ENCODE assay signal across 31 mouse cellular contexts in the genomic region with DNA sequence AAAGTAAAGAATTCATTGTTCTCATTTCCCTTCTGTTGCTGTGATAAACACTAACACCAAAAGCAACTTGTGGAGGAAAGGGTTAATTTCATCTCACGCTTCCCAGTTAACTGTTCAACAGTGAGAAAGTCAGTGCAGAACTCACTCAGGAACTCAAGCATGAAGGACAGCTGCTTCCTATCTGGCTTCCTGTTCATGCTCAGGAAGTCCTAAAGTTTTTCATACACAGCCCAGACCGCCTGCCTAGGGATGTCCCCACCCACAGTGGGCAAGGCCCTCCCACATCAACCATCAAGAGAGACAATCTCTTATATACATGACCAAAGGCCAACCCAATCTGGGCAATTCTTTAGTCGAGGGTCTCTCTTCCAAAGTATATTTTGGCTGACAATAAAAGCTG. TPM values are rescaled to one million over a fixed set of nuclear protein-coding genes. Genes with fewer than 3 reads are reported as not detected.
A peak's percentile ranks its signal among the peaks of the same experiment; 100 is the strongest.
DNase-seq lines count a peak whose midpoint lies in the region; ATAC-seq lines count a peak whose summit lies in the region.
"Had no signal": no experiment of that assay in that cellular context is flagged by ENCODE, and none has a peak within 500 bp of the region (broad histone marks: within the 10 kb centered on the region; RNA-seq: fewer than 3 reads in every experiment).

No protein-coding gene starts in this region.

- no peaks in the 10 kb centered on the region for H3K27me3 ChIP-seq in lung, embryonic 16.5 days (ENCODE audit: control insufficient read depth, insufficient read depth, low read depth, low read length)
- no peaks in the 10 kb centered on the region for H3K27me3 ChIP-seq in splenic B cell, adult 2 months (ENCODE audit: control insufficient read depth, insufficient read depth, low read length, poor library complexity, severe bottlenecking)
- H3K27me3 ChIP-seq in forebrain, embryonic 12.5 days, result 0 out of 2 replicates have a peak, but pooled peaks cover 1% of the 10 kb centered on the region
- H3K27me3 ChIP-seq: embryonic facial prominence, embryonic 12.5 days; forebrain, embryonic 15.5 days; hindbrain, embryonic 13.5 days; neural tube, embryonic 15.5 days had no signal

- H3K4me3 ChIP-seq in lung, embryonic 16.5 days (ENCODE audit: low read length), result no peak overlapping the region
- no peak overlapping the region for H3K4me3 ChIP-seq in forebrain, embryonic 12.5 days (replicated peaks)
- H3K4me3 ChIP-seq: embryonic facial prominence, embryonic 12.5 days; forebrain, embryonic 15.5 days; heart, embryonic 10.5 days; hindbrain, embryonic 13.5 days; layer of hippocampus, adult 2 months; liver, embryonic 13.5 days; lung, embryonic 15.5 days; neural tube, embryonic 15.5 days had no signal

- no peak overlapping the region for H3K27ac ChIP-seq in lung, embryonic 16.5 days (ENCODE audit: low read length)
- H3K27ac ChIP-seq in forebrain, embryonic 12.5 days, result no peak overlapping the region
- H3K27ac ChIP-seq: embryonic facial prominence, embryonic 12.5 days; forebrain, embryonic 15.5 days; heart, embryonic 10.5 days; hindbrain, embryonic 13.5 days; layer of hippocampus, adult 2 months; liver, embryonic 13.5 days; lung, embryonic 15.5 days; neural tube, embryonic 15.5 days had no signal

- 0 out of 2 replicates have a peak, but pooled peaks cover 2% of the 10 kb centered on the region for H3K4me1 ChIP-seq in lung, embryonic 16.5 days (replicated peaks; ENCODE audit: control insufficient read depth, insufficient read depth, low read length)
- H3K4me1 ChIP-seq in forebrain, embryonic 12.5 days, result no peaks in the 10 kb centered on the region
- H3K4me1 ChIP-seq: embryonic facial prominence, embryonic 12.5 days; forebrain, embryonic 15.5 days; heart, embryonic 10.5 days; hindbrain, embryonic 13.5 days; lung, embryonic 15.5 days; neural tube, embryonic 15.5 days had no signal

- DNase-seq in heart, adult 11 months, result peak; percentile 89
- DNase-seq in heart, adult 8-10 months (ENCODE audit: low spot score), result no peak
- DNase-seq in lung, adult 18-20 months, result no peak
- peak; percentile 65 for DNase-seq in splenic B cell, adult 2 months (ENCODE audit: low read depth, low spot score)
- no peak for DNase-seq in embryo, embryonic 10.5 days (ENCODE audit: low spot score)
- DNase-seq: adrenal gland, adult 8-10 months; cerebellum, adult 2 months; cerebellum, postnatal 25 days; embryo, embryonic 11 days; gastrocnemius, postnatal 36 days; heart, postnatal 4 days; kidney, adult 11 months; kidney, postnatal 36 days; liver, embryonic 13.5 days; lung, postnatal 4 days; midbrain, embryonic 14.5 days; right cerebral cortex, postnatal 25 days; thymus, adult 2 months; thymus, postnatal 4 days had no signal

- H3K9ac ChIP-seq in lung, embryonic 16.5 days (ENCODE audit: low read length), result no peak overlapping the region
- H3K9ac ChIP-seq in forebrain, embryonic 12.5 days, result no peak overlapping the region
- H3K9ac ChIP-seq: embryonic facial prominence, embryonic 12.5 days; forebrain, embryonic 15.5 days; hindbrain, embryonic 13.5 days; liver, embryonic 13.5 days; lung, embryonic 15.5 days; neural tube, embryonic 15.5 days had no signal

- WGBS in lung, embryonic 16.5 days, result 46% methylated on average over 3 of the region's 3 CpGs
- WGBS in forebrain, embryonic 12.5 days, result 79% methylated on average over 3 of the region's 3 CpGs

- no peak overlapping the region for H3K4me2 ChIP-seq in lung, embryonic 16.5 days (ENCODE audit: low read depth, low read length)
- no peak overlapping the region for H3K4me2 ChIP-seq in forebrain, embryonic 12.5 days
- H3K4me2 ChIP-seq: embryonic facial prominence, embryonic 12.5 days; forebrain, embryonic 15.5 days; hindbrain, embryonic 13.5 days; liver, embryonic 13.5 days; lung, embryonic 15.5 days; neural tube, embryonic 15.5 days had no signal

- H3K9me3 ChIP-seq in lung, embryonic 16.5 days (ENCODE audit: control insufficient read depth, low read length), result no peaks in the 10 kb centered on the region
- H3K9me3 ChIP-seq in forebrain, embryonic 12.5 days, result no peaks in the 10 kb centered on the region
- H3K9me3 ChIP-seq: embryonic facial prominence, embryonic 12.5 days; forebrain, embryonic 15.5 days; G1E; heart, embryonic 10.5 days; hindbrain, embryonic 13.5 days; liver, embryonic 13.5 days; lung, embryonic 15.5 days; neural tube, embryonic 15.5 days had no signal

- ATAC-seq in lung, embryonic 16.5 days (ENCODE audit: low read depth), result 0 out of 2 replicates have a peak, but pooled peaks have one; percentile 31
- ATAC-seq in common myeloid progenitor, adult 5-6 weeks (replicated peaks; ENCODE audit: low read depth, poor library complexity, severe bottlenecking), result peak; percentile 52; the same call in 1 of the 2 replicates
- ATAC-seq in forebrain, embryonic 12.5 days (ENCODE audit: low FRiP score), result no peak
- ATAC-seq: forebrain, embryonic 15.5 days had no signal

- H3K36me3 ChIP-seq in lung, embryonic 16.5 days (ENCODE audit: control insufficient read depth, insufficient read depth, low read length), result no peaks in the 10 kb centered on the region
- no peaks in the 10 kb centered on the region for H3K36me3 ChIP-seq in splenic B cell, adult 2 months (ENCODE audit: control insufficient read depth, insufficient read depth, low read length, poor library complexity, severe bottlenecking)
- no peaks in the 10 kb centered on the region for H3K36me3 ChIP-seq in forebrain, embryonic 12.5 days (replicated peaks)
- H3K36me3 ChIP-seq: embryonic facial prominence, embryonic 12.5 days; forebrain, embryonic 15.5 days; G1E; heart, embryonic 10.5 days; hindbrain, embryonic 13.5 days; liver, embryonic 13.5 days; lung, embryonic 15.5 days; neural tube, embryonic 15.5 days had no signal

RNA-seq across cellular contexts. Expression of a gene that starts 6.2 kb away (rescaled TPM):
- total RNA-seq in heart, adult 8-10 months (2022), result 1 to 10 TPM; 1.9 to 3.7 (median 2.8) TPM
- polyA plus RNA-seq in lung, embryonic 16.5 days (2015; fragmentation: Nextera tagmentation; extraction: Ambion mirVana), result 1.4 TPM in 2 replicates
- total RNA-seq in common myeloid progenitor, adult 5-6 weeks (2017), result 2.3 and 7.2 TPM in 2 replicates
- 11.6 and 12.7 TPM in 2 replicates for polyA plus RNA-seq in forebrain, embryonic 12.5 days (2016; fragmentation: Nextera tagmentation; extraction: Ambion mirVana)
- polyA plus RNA-seq: G1E had no signal

RNA-seq across cellular contexts. Expression of a gene that starts 7.0 kb away (rescaled TPM):
- total RNA-seq in heart, adult 8-10 months (2022), result not detected
- 0.23 and 0.89 TPM in 2 replicates for polyA plus RNA-seq in lung, embryonic 16.5 days (2015; fragmentation: Nextera tagmentation; extraction: Ambion mirVana)
- not detected in 2 replicates for total RNA-seq in common myeloid progenitor, adult 5-6 weeks (2017)
- 5.5 and 6.2 TPM in 2 replicates for polyA plus RNA-seq in forebrain, embryonic 12.5 days (2016; fragmentation: Nextera tagmentation; extraction: Ambion mirVana)
- total RNA-seq: G1E; gastrocnemius, adult 18-20 months; gastrocnemius, postnatal 36 days had no signal
- polyA plus RNA-seq: G1E had no signal

Comparison
In these comparisons a context has a peak if more than half of its experiments do, and no peak if none do; other contexts are left out.
1. DNase-seq: peak in heart, adult 11 months (single experiment) and splenic B cell, adult 2 months (single experiment); none in heart, adult 8-10 months (single experiment), lung, adult 18-20 months (0 of 2) and embryo, embryonic 10.5 days (single experiment).